Mouse (Mus musculus): ENCODE measurements around the gene L2hgdh.

The L2hgdh gene

GRCm38 (mm10) chr12:69724711-69725460, at the start of gene L2hgdh, which contains the start of gene Atp5s:
TSS of gene L2hgdh (minus strand) at chr12:69724873.
TSS of gene Atp5s (plus strand) at chr12:69724950.
- peak; percentile 90 for DNase-seq (ENCODE audit: low spot score)

GRCm38 (mm10) chr12:69768841-69769240, 44.2 kb upstream of the L2hgdh start:
- no peak for DNase-seq (ENCODE audit: low spot score)

- DNase-seq (ENCODE audit: low spot score), result no peak
Observed at GRCm38 (mm10) chr12:69767476-69768258, 43.0 kb upstream of the L2hgdh start.

- DNase-seq (ENCODE audit: low spot score), result no peak
Observed at GRCm38 (mm10) chr12:69766185-69766904, 41.7 kb upstream of the L2hgdh start.

GRCm38 (mm10) chr12:69765543-69765942, 40.9 kb upstream of the L2hgdh start:
- no peak for DNase-seq (ENCODE audit: low spot score)

GRCm38 (mm10) chr12:69761603-69762002, 36.9 kb upstream of the L2hgdh start:
- DNase-seq (ENCODE audit: low spot score), result no peak

GRCm38 (mm10) chr12:69760743-69761406, 36.2 kb upstream of the L2hgdh start:
- DNase-seq (ENCODE audit: low spot score), result no peak

- no peak for DNase-seq (ENCODE audit: low spot score)
Observed at GRCm38 (mm10) chr12:69760014-69760413, 35.3 kb upstream of the L2hgdh start.

GRCm38 (mm10) chr12:69759267-69759885, 34.7 kb upstream of the L2hgdh start:
- DNase-seq (ENCODE audit: low spot score), result no peak

- no peak for DNase-seq (ENCODE audit: low spot score)
Observed at GRCm38 (mm10) chr12:69758221-69759185, 33.8 kb upstream of the L2hgdh start.

GRCm38 (mm10) chr12:69757418-69758141, 32.9 kb upstream of the L2hgdh start:
- peak; percentile 60 for DNase-seq (ENCODE audit: low spot score)

- DNase-seq (ENCODE audit: low spot score), result no peak
Observed at GRCm38 (mm10) chr12:69756015-69756414, 31.3 kb upstream of the L2hgdh start.

GRCm38 (mm10) chr12:69753936-69754335, 29.3 kb upstream of the L2hgdh start:
- no peak for DNase-seq (ENCODE audit: low spot score)

- DNase-seq (ENCODE audit: low spot score), result no peak
Observed at GRCm38 (mm10) chr12:69751864-69752341, 27.2 kb upstream of the L2hgdh start.

- DNase-seq (ENCODE audit: low spot score), result no peak
Observed at GRCm38 (mm10) chr12:69744138-69744537, 19.5 kb upstream of the L2hgdh start.

GRCm38 (mm10) chr12:69741965-69742364, 17.3 kb upstream of the L2hgdh start:
- no peak for DNase-seq (ENCODE audit: low spot score)

- no peak for DNase-seq (ENCODE audit: low spot score)
Observed at GRCm38 (mm10) chr12:69733923-69734322, 9.2 kb upstream of the L2hgdh start.

GRCm38 (mm10) chr12:69733518-69733917, 8.8 kb upstream of the L2hgdh start:
- no peak for DNase-seq (ENCODE audit: low spot score)

GRCm38 (mm10) chr12:69732221-69732620, 7.5 kb upstream of the L2hgdh start:
- no peak for DNase-seq (ENCODE audit: low spot score)

Measured in ovary, postnatal 10 days (tissue).